In the genomic region with DNA sequence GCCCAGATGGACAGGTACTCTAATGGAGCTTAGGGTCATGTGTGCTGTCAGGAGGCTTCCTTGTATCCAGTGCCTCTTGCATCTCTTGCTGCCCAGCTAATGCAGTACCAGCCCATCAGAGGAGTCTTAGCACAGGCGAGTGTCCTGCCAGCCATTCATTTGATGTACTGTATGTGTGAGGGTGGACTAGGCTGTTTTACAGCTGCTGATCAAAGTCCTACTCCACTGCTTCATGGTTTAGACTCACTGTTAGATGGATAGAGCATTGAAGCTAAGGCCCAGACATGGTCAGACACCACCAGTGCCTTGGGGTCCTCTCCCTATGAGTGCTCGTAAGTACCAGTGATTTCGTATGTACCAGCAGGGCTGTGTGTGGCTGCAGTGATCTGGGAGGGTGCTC, we compare ENCODE assay signal across 23 mouse cellular contexts. TPM values are rescaled to one million over a fixed set of nuclear protein-coding genes. Genes with fewer than 3 reads are reported as not detected.
DNase-seq lines count a peak whose midpoint lies in the region; ATAC-seq and TF ChIP-seq lines count a peak whose summit lies in the region.
"Had no signal": no experiment of that assay in that cellular context is flagged by ENCODE, and none has a peak within 500 bp of the region (broad histone marks: within the 10 kb centered on the region; RNA-seq: fewer than 3 reads in every experiment).

No protein-coding gene starts in this region.

- H3K36me3 ChIP-seq in embryonic facial prominence, embryonic 13.5 days = peaks cover 23% of the 10 kb centered on the region
- H3K36me3 ChIP-seq in embryonic facial prominence, embryonic 10.5 days (replicated peaks) = peaks cover 17% of the 10 kb centered on the region
- H3K36me3 ChIP-seq in lung, embryonic 16.5 days (ENCODE audit: control insufficient read depth, insufficient read depth, low read length) = peaks cover 6% of the 10 kb centered on the region
- peaks cover 23% of the 10 kb centered on the region for H3K36me3 ChIP-seq in intestine, postnatal 0 days (ENCODE audit: control insufficient read depth, insufficient read depth)

- no peak overlapping the region for H3K4me3 ChIP-seq in embryonic facial prominence, embryonic 13.5 days
- H3K4me3 ChIP-seq in embryonic facial prominence, embryonic 10.5 days = no peak overlapping the region
- H3K4me3 ChIP-seq in lung, embryonic 16.5 days (ENCODE audit: low read length) = no peak overlapping the region
- no peak overlapping the region for H3K4me3 ChIP-seq in lung, adult 2 months (replicated peaks; ENCODE audit: extremely low read depth, low read depth, low read length)
- no peak overlapping the region for H3K4me3 ChIP-seq in intestine, postnatal 0 days (ENCODE audit: low read depth, low read length)
- H3K4me3 ChIP-seq: forebrain, embryonic 13.5 days; heart, embryonic 10.5 days; hindbrain, embryonic 13.5 days had no signal

- no peak overlapping the region for H3K27ac ChIP-seq in embryonic facial prominence, embryonic 13.5 days
- H3K27ac ChIP-seq in embryonic facial prominence, embryonic 10.5 days (replicated peaks) = no peak overlapping the region
- H3K27ac ChIP-seq in lung, embryonic 16.5 days (ENCODE audit: low read length) = peak overlapping the region; percentile 84
- H3K27ac ChIP-seq in intestine, postnatal 0 days (ENCODE audit: low read depth, low read length) = no peak overlapping the region
- H3K27ac ChIP-seq: forebrain, embryonic 13.5 days; heart, embryonic 10.5 days; hindbrain, embryonic 13.5 days; hindbrain, postnatal 0 days had no signal

- peaks cover 25% of the 10 kb centered on the region for H3K4me1 ChIP-seq in embryonic facial prominence, embryonic 13.5 days
- H3K4me1 ChIP-seq in embryonic facial prominence, embryonic 10.5 days = peaks cover 22% of the 10 kb centered on the region
- peaks cover 16% of the 10 kb centered on the region for H3K4me1 ChIP-seq in lung, embryonic 16.5 days (replicated peaks; ENCODE audit: control insufficient read depth, insufficient read depth, low read length)
- H3K4me1 ChIP-seq in lung, adult 2 months (ENCODE audit: control insufficient read depth, insufficient read depth, low read length) = peaks cover 16% of the 10 kb centered on the region
- no peaks in the 10 kb centered on the region for H3K4me1 ChIP-seq in intestine, postnatal 0 days (replicated peaks; ENCODE audit: control insufficient read depth, insufficient read depth, low read length)

- peak overlapping the region; percentile 21; the same call in 1 of the 2 replicates for H3K9ac ChIP-seq in embryonic facial prominence, embryonic 13.5 days
- H3K9ac ChIP-seq in lung, embryonic 16.5 days (ENCODE audit: low read length) = no peak overlapping the region
- no peak overlapping the region for H3K9ac ChIP-seq in intestine, postnatal 0 days (ENCODE audit: low read depth, low read length)
- H3K9ac ChIP-seq: forebrain, embryonic 13.5 days; forebrain, postnatal 0 days; hindbrain, embryonic 13.5 days had no signal

- DNase-seq in embryonic facial prominence, embryonic 10.5 days (ENCODE audit: low spot score) = no peak
- no peak for DNase-seq in lung, adult 2 months
- DNase-seq in heart, adult 11 months = no peak
- DNase-seq in spleen, adult 12 weeks (ENCODE audit: low spot score) = no peak
- DNase-seq: adrenal gland, postnatal 10 days; B cell, adult 2 months; cerebellum, adult 11 months; cerebellum, adult 8-10 months; cerebellum, postnatal 14 days; forebrain, postnatal 0 days; gastrocnemius, postnatal 25 days; heart, adult 18-20 months; heart, postnatal 10 days; heart, postnatal 4 days had no signal

- no peaks in the 10 kb centered on the region for H3K9me3 ChIP-seq in embryonic facial prominence, embryonic 13.5 days
- H3K9me3 ChIP-seq in embryonic facial prominence, embryonic 10.5 days = no peaks in the 10 kb centered on the region
- H3K9me3 ChIP-seq in lung, embryonic 16.5 days (ENCODE audit: control insufficient read depth, low read length) = no peaks in the 10 kb centered on the region
- H3K9me3 ChIP-seq in intestine, postnatal 0 days (ENCODE audit: control insufficient read depth) = no peaks in the 10 kb centered on the region
- H3K9me3 ChIP-seq: forebrain, embryonic 13.5 days; G1E; heart, embryonic 10.5 days; hindbrain, embryonic 13.5 days had no signal

- WGBS in embryonic facial prominence, embryonic 13.5 days = 94% methylated on average over 3 of the region's 3 CpGs
- WGBS in embryonic facial prominence, embryonic 10.5 days = 87% methylated on average over 3 of the region's 3 CpGs
- WGBS in lung, embryonic 16.5 days = 83% methylated on average over 3 of the region's 3 CpGs
- WGBS in lung, adult 2 months = 82% methylated on average over 3 of the region's 3 CpGs
- WGBS in intestine, postnatal 0 days = 74% methylated on average over 3 of the region's 3 CpGs

- no peak for TF ChIP-seq CTCF in lung, adult 2 months (IDR thresholded peaks at IDR 0.05; ENCODE audit: insufficient read depth, low read length)
- no peak for TF ChIP-seq CTCF in intestine, postnatal 0 days (IDR thresholded peaks at IDR 0.05; ENCODE audit: low read depth)

- H3K4me2 ChIP-seq in embryonic facial prominence, embryonic 13.5 days = no peak overlapping the region
- no peak overlapping the region for H3K4me2 ChIP-seq in lung, embryonic 16.5 days (ENCODE audit: low read depth, low read length)
- no peak overlapping the region for H3K4me2 ChIP-seq in intestine, postnatal 0 days (replicated peaks; ENCODE audit: low read depth)
- H3K4me2 ChIP-seq: forebrain, embryonic 13.5 days; hindbrain, embryonic 13.5 days had no signal

- no peaks in the 10 kb centered on the region for H3K27me3 ChIP-seq in embryonic facial prominence, embryonic 13.5 days
- H3K27me3 ChIP-seq in embryonic facial prominence, embryonic 10.5 days (replicated peaks; ENCODE audit: low read depth, poor library complexity, severe bottlenecking) = no peaks in the 10 kb centered on the region
- H3K27me3 ChIP-seq in lung, embryonic 16.5 days (ENCODE audit: control insufficient read depth, insufficient read depth, low read depth, low read length) = no peaks in the 10 kb centered on the region
- no peaks in the 10 kb centered on the region for H3K27me3 ChIP-seq in intestine, postnatal 0 days (replicated peaks; ENCODE audit: control insufficient read depth, insufficient read depth, low read length)
- H3K27me3 ChIP-seq: forebrain, embryonic 13.5 days; hindbrain, embryonic 13.5 days had no signal

- no peak for ATAC-seq in embryonic facial prominence, embryonic 13.5 days (ENCODE audit: insufficient number of reproducible peaks, insufficient read depth, low FRiP score, low TSS enrichment, low read depth)
- no peak for ATAC-seq in lung, embryonic 16.5 days (ENCODE audit: low read depth)
- ATAC-seq in intestine, postnatal 0 days = peak; percentile 61
- ATAC-seq: CD4-positive, CD25-positive, alpha-beta regulatory T cell, adult 4 months; forebrain, embryonic 13.5 days; forebrain, postnatal 0 days; hindbrain, postnatal 0 days had no signal

- TF ChIP-seq POLR2A in lung, adult 2 months (IDR thresholded peaks at IDR 0.05; ENCODE audit: borderline replicate concordance, extremely low read depth, low read depth, low read length) = no peak

RNA-seq across cellular contexts. Expression of a gene that starts 18.8 kb away (rescaled TPM):
- 87.7 and 95.2 TPM in 2 replicates for polyA plus RNA-seq in embryonic facial prominence, embryonic 13.5 days (2015; fragmentation: Nextera tagmentation; extraction: Ambion mirVana)
- polyA plus RNA-seq in embryonic facial prominence, embryonic 10.5 days (2016; fragmentation: Nextera tagmentation; extraction: Ambion mirVana) = 64.9 and 72.0 TPM in 2 replicates
- 97.9 and 99.3 TPM in 2 replicates for polyA plus RNA-seq in lung, embryonic 16.5 days (2015; fragmentation: Nextera tagmentation; extraction: Ambion mirVana)
- polyA plus RNA-seq in lung, adult 2 months (2012; rRNA removed) = 124 and 140 TPM in 2 replicates
- 57.8 and 62.8 TPM in 2 replicates for polyA plus RNA-seq in intestine, postnatal 0 days (2015; fragmentation: Nextera tagmentation; extraction: Ambion mirVana)

RNA-seq across cellular contexts. Expression of a gene that starts 24.8 kb away (rescaled TPM):
- polyA plus RNA-seq in embryonic facial prominence, embryonic 13.5 days (2015; fragmentation: Nextera tagmentation; extraction: Ambion mirVana) = 40.2 and 41.5 TPM in 2 replicates
- polyA plus RNA-seq in embryonic facial prominence, embryonic 10.5 days (2016; fragmentation: Nextera tagmentation; extraction: Ambion mirVana) = 44.0 and 46.2 TPM in 2 replicates
- polyA plus RNA-seq in lung, embryonic 16.5 days (2015; fragmentation: Nextera tagmentation; extraction: Ambion mirVana) = 38.2 and 43.1 TPM in 2 replicates
- polyA plus RNA-seq in lung, adult 2 months (2012; rRNA removed) = 62.1 and 69.5 TPM in 2 replicates
- 22.9 and 24.9 TPM in 2 replicates for polyA plus RNA-seq in intestine, postnatal 0 days (2015; fragmentation: Nextera tagmentation; extraction: Ambion mirVana)

RNA-seq across cellular contexts. Expression of a gene that starts 33.7 kb away (rescaled TPM):
- 179 and 185 TPM in 2 replicates for polyA plus RNA-seq in embryonic facial prominence, embryonic 13.5 days (2015; fragmentation: Nextera tagmentation; extraction: Ambion mirVana)
- polyA plus RNA-seq in embryonic facial prominence, embryonic 10.5 days (2016; fragmentation: Nextera tagmentation; extraction: Ambion mirVana) = 139 and 151 TPM in 2 replicates
- 144 and 152 TPM in 2 replicates for polyA plus RNA-seq in lung, embryonic 16.5 days (2015; fragmentation: Nextera tagmentation; extraction: Ambion mirVana)
- polyA plus RNA-seq in lung, adult 2 months (2012; rRNA removed) = 75.8 and 79.6 TPM in 2 replicates
- 77.7 and 79.5 TPM in 2 replicates for polyA plus RNA-seq in intestine, postnatal 0 days (2015; fragmentation: Nextera tagmentation; extraction: Ambion mirVana)

RNA-seq across cellular contexts. Expression of a gene that starts 59.1 kb away (rescaled TPM):
- 67.6 and 68.4 TPM in 2 replicates for polyA plus RNA-seq in embryonic facial prominence, embryonic 13.5 days (2015; fragmentation: Nextera tagmentation; extraction: Ambion mirVana)
- polyA plus RNA-seq in embryonic facial prominence, embryonic 10.5 days (2016; fragmentation: Nextera tagmentation; extraction: Ambion mirVana) = 45.3 and 45.8 TPM in 2 replicates
- polyA plus RNA-seq in lung, embryonic 16.5 days (2015; fragmentation: Nextera tagmentation; extraction: Ambion mirVana) = 55.3 and 55.4 TPM in 2 replicates
- polyA plus RNA-seq in lung, adult 2 months (2012; rRNA removed) = 55.9 and 58.6 TPM in 2 replicates
- polyA plus RNA-seq in intestine, postnatal 0 days (2015; fragmentation: Nextera tagmentation; extraction: Ambion mirVana) = 17.7 and 18.0 TPM in 2 replicates
